Mouse (Mus musculus) embryonic facial prominence, embryonic 10.5 days (tissue): ENCODE measurements around the gene Rps6ka2. TPM values are rescaled to one million over a fixed set of nuclear protein-coding genes. Genes with fewer than 3 reads are reported as not detected.

Experiments
- DNase-seq: peaks from one replicate; pipeline ENCODE4 v3.0.0-alpha.2; 2017; ENCODE audit warnings: low spot score
- H3K27ac ChIP-seq: fragments of 300-500 bp; sonication (generic); replicated peaks from 2 replicates; pipeline ENCODE4 v1.5.1; 2016; ENCODE audit warnings: mild to moderate bottlenecking
- H3K27me3 ChIP-seq: fragments of 300-500 bp; sonication (generic); replicated peaks from 2 replicates; pipeline ENCODE4 v1.6.1; 2016; ENCODE audit warnings: low read depth, mild to moderate bottlenecking; ENCODE audit not compliant: poor library complexity, severe bottlenecking
- H3K36me3 ChIP-seq: fragments of 300-500 bp; sonication (generic); replicated peaks from 2 replicates; pipeline ENCODE4 v1.6.1; 2016; ENCODE audit warnings: mild to moderate bottlenecking, moderate library complexity
- H3K4me1 ChIP-seq: fragments of 300-500 bp; sonication (generic); 2 replicates; pipeline ENCODE4 v1.6.1; 2016
- H3K4me3 ChIP-seq: fragments of 300-500 bp; sonication (generic); 2 replicates; pipeline ENCODE4 v1.5.1; 2016; ENCODE audit warnings: mild to moderate bottlenecking, moderate library complexity
- H3K9me3 ChIP-seq: fragments of 300-500 bp; sonication (generic); 2 replicates; pipeline ENCODE4 v1.6.1; 2016; ENCODE audit warnings: mild to moderate bottlenecking
- WGBS: fragments of 180-500 bp; shearing (Covaris S2); methylation state at CpG from one replicate; pipeline ENCODE4 v1.1.7; 2016; 5-methylcytosine and 5-hydroxymethylcytosine counted together
- polyA plus RNA-seq: library from polyadenylated mRNA; unstranded; fragments of >200 nt; fragmentation: Nextera tagmentation; extraction: Ambion mirVana; gene quantifications from 2 replicates; pipeline ENCODE4 v1.2.1, GENCODE M21; 2016

Rps6ka2 gene
- polyA plus RNA-seq, 1 experiment from 2014 or later, result 27.7 TPM

- Histone ChIP-seq H3K36me3 (peaks cover 5% of the 10 kb centered on the region; the same call in 1 of the 2 replicates), H3K4me3 (no peak overlapping the region), H3K4me1 (peaks cover 80% of the 10 kb centered on the region), H3K27ac (peak overlapping the region; percentile 8; the same call in 1 of the 2 replicates), H3K27me3 (no peaks in the 10 kb centered on the region), H3K9me3 (no peaks in the 10 kb centered on the region)
- DNase-seq, result peak; percentile 34
- WGBS, result 77% methylated on average over 12 of the region's 12 CpGs
These were observed 99.4 kb downstream of the Rps6ka2 start for GRCm38 (mm10) chr17:7269151-7269806.

- Histone ChIP-seq H3K36me3 (peaks cover 9% of the 10 kb centered on the region), H3K4me1 (peaks cover 76% of the 10 kb centered on the region), H3K4me3 (no peak overlapping the region), H3K27ac (0 out of 2 replicates have a peak overlapping the region, but pooled peaks have one; percentile 19), H3K9me3 (no peaks in the 10 kb centered on the region), H3K27me3 (no peaks in the 10 kb centered on the region)
- 65% methylated on average over 8 of the region's 8 CpGs for whole genome bisulfite sequencing
- no peak for DNase-seq
These were observed 100.6 kb downstream of the Rps6ka2 start for GRCm38 (mm10) chr17:7270506-7270905.

- peak; percentile 40 for DNase-seq
- 57% methylated on average over 10 of the region's 10 CpGs for WGBS
- no peaks in the 10 kb centered on the region for H3K27me3 ChIP-seq
- H3K4me1 ChIP-seq, result peaks cover 66% of the 10 kb centered on the region
- no peak overlapping the region for H3K4me3 ChIP-seq
- H3K9me3 ChIP-seq, result no peaks in the 10 kb centered on the region
- H3K36me3 ChIP-seq, result peaks cover 9% of the 10 kb centered on the region
- peak overlapping the region; percentile 35; the same call in 1 of the 2 replicates for H3K27ac ChIP-seq
These were observed 101.7 kb downstream of the Rps6ka2 start for GRCm38 (mm10) chr17:7271522-7272134.

GRCm38 (mm10) chr17:7273054-7273453, 103.1 kb downstream of the Rps6ka2 start:
- H3K4me3 ChIP-seq, result no peak overlapping the region
- no peaks in the 10 kb centered on the region for H3K9me3 ChIP-seq
- WGBS, result 38% methylated on average over 9 of the region's 9 CpGs
- peak; percentile 33 for DNase-seq
- no peaks in the 10 kb centered on the region for H3K27me3 ChIP-seq
- peaks cover 56% of the 10 kb centered on the region for H3K4me1 ChIP-seq
- peaks cover 19% of the 10 kb centered on the region for H3K36me3 ChIP-seq
- H3K27ac ChIP-seq, result no peak overlapping the region

- no peaks in the 10 kb centered on the region for H3K27me3 ChIP-seq
- H3K36me3 ChIP-seq, result peaks cover 26% of the 10 kb centered on the region
- H3K4me3 ChIP-seq, result no peak overlapping the region
- peaks cover 50% of the 10 kb centered on the region for H3K4me1 ChIP-seq
- WGBS, result 87% methylated on average over 10 of the region's 10 CpGs
- no peak overlapping the region for H3K27ac ChIP-seq
- no peak for DNase-seq
- no peaks in the 10 kb centered on the region for H3K9me3 ChIP-seq
These were observed 103.9 kb downstream of the Rps6ka2 start for GRCm38 (mm10) chr17:7273785-7274184.

GRCm38 (mm10) chr17:7278702-7279242, 108.9 kb downstream of the Rps6ka2 start:
- Histone ChIP-seq H3K4me1 (peaks cover 3% of the 10 kb centered on the region), H3K27me3 (no peaks in the 10 kb centered on the region), H3K4me3 (no peak overlapping the region), H3K27ac (no peak overlapping the region), H3K36me3 (peaks cover 65% of the 10 kb centered on the region), H3K9me3 (no peaks in the 10 kb centered on the region)
- no peak for DNase-seq
- 91% methylated on average over 15 of the region's 15 CpGs for WGBS

GRCm38 (mm10) chr17:7279251-7279650, 109.3 kb downstream of the Rps6ka2 start:
- Histone ChIP-seq H3K4me1 (no peaks in the 10 kb centered on the region), H3K27me3 (no peaks in the 10 kb centered on the region), H3K4me3 (no peak overlapping the region), H3K27ac (no peak overlapping the region), H3K36me3 (peaks cover 70% of the 10 kb centered on the region), H3K9me3 (no peaks in the 10 kb centered on the region)
- WGBS, result 95% methylated on average over 9 of the region's 9 CpGs
- DNase-seq, result no peak

GRCm38 (mm10) chr17:7284297-7284910, 114.5 kb downstream of the Rps6ka2 start:
- Histone ChIP-seq H3K27ac (no peak overlapping the region), H3K36me3 (peaks cover 75% of the 10 kb centered on the region), H3K4me3 (no peak overlapping the region), H3K9me3 (no peaks in the 10 kb centered on the region), H3K27me3 (no peaks in the 10 kb centered on the region), H3K4me1 (no peaks in the 10 kb centered on the region)
- DNase-seq, result no peak
- WGBS, result 79% methylated on average over 8 of the region's 8 CpGs

GRCm38 (mm10) chr17:7285292-7285691, 115.4 kb downstream of the Rps6ka2 start:
- no peak for DNase-seq
- Histone ChIP-seq H3K4me1 (no peaks in the 10 kb centered on the region), H3K9me3 (no peaks in the 10 kb centered on the region), H3K27me3 (no peaks in the 10 kb centered on the region), H3K36me3 (peaks cover 75% of the 10 kb centered on the region), H3K27ac (no peak overlapping the region), H3K4me3 (no peak overlapping the region)
- WGBS, result 88% methylated on average over 12 of the region's 12 CpGs

- Histone ChIP-seq H3K27ac (no peak overlapping the region), H3K4me3 (no peak overlapping the region), H3K36me3 (peaks cover 76% of the 10 kb centered on the region), H3K27me3 (no peaks in the 10 kb centered on the region), H3K9me3 (no peaks in the 10 kb centered on the region), H3K4me1 (peaks cover 1% of the 10 kb centered on the region; the same call in 1 of the 2 replicates)
- DNase-seq, result no peak
- 86% methylated on average over 12 of the region's 12 CpGs for WGBS
These were observed 116.6 kb downstream of the Rps6ka2 start for GRCm38 (mm10) chr17:7286422-7287050.

GRCm38 (mm10) chr17:7292012-7292684, 122.2 kb downstream of the Rps6ka2 start:
- 76% methylated on average over 11 of the region's 11 CpGs for WGBS
- H3K36me3 ChIP-seq, result peaks cover 70% of the 10 kb centered on the region
- no peaks in the 10 kb centered on the region for H3K27me3 ChIP-seq
- no peaks in the 10 kb centered on the region for H3K9me3 ChIP-seq
- no peak for DNase-seq
- H3K27ac ChIP-seq, result no peak overlapping the region
- H3K4me1 ChIP-seq, result peaks cover 3% of the 10 kb centered on the region; the same call in 1 of the 2 replicates
- H3K4me3 ChIP-seq, result no peak overlapping the region
